Mouse (Mus musculus) NIH3T3 (cell line): ENCODE measurements around the gene Dusp3.

Experiments used
- DNase-seq: peaks from one replicate; pipeline ENCODE4 v3.0.0-alpha.2; 2012; ENCODE audit warnings: low read depth

Dusp3 gene

DNA sequence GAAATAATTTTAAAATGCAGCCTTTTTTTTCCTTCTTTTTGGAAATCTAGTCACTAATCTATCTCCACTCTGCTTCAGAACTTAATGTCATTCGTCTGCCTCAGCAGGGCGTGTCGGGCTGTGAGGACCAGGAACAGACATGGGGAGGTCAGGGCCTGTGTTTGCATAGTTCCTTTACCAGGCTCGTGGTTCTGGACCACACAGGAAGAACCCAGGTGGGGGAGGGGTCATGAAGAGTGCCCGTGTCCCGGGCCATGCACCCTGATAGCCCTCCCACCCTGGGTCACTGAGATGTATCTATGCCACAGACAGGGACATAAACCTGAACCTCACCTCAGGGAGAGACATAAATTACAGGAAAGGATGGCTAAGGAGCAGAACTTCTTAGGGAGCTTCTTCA, 12.6 kb downstream of the Dusp3 start:
- no peak for DNase-seq

DNA sequence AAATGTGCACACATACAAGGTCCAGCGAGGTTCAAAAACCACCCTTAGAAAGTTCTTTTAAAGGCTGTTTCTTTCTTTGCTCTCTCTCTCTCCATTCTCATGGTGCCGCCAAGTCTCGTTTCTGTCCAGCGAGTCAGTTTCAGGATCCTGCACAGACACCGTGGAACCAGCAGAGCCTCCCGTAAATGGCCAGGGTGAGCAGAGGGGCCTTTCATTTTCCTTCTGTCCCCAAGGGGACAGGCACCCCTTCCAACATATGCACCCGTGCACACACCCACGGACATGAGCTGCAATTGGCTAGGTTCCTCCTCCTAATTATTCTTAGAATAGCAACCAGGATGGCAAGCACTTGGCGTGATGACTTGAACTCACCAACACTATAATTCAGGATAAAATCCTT, 13.3 kb downstream of the Dusp3 start:
- no peak for DNase-seq

DNA sequence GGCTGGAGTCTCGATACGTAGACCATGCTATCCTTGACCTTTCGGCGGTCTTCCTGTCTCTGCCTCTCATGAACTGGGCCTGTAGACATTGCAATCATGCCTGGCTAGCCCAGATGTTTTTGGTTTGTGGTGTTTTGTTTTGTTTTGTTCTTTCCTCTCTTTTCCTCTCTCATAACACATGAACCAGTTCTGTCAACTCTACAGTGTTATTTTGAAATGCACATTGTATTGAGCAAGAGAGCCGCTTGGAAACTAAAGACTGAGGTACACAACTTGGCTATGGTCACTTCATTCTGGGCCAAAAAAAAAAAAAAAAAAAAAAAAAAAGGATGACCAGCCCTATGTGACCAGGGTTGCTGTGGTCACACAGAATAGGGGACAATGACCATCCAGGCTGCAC, 14.2 kb downstream of the Dusp3 start:
- peak; percentile 27 for DNase-seq

DNA sequence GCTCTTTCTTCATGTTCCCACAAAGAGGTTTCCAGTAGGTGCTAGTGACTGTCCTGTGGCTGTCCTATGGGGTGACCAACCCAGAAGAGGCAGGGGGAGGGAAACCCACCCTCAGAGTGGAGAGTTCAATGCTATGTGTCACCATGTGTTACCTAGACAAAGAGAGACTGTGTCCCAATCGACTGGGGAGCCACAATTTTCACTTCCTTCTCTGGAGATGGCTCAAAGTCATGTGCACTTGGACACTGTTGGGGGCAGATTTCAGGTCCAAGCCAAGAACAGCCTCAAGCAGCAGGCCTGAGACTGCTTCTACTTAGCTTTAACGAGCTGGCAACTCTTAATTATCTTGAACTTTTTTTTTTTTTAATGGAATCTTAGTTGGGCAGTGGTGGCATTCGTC, 14.7 kb downstream of the Dusp3 start:
- no peak for DNase-seq

DNA sequence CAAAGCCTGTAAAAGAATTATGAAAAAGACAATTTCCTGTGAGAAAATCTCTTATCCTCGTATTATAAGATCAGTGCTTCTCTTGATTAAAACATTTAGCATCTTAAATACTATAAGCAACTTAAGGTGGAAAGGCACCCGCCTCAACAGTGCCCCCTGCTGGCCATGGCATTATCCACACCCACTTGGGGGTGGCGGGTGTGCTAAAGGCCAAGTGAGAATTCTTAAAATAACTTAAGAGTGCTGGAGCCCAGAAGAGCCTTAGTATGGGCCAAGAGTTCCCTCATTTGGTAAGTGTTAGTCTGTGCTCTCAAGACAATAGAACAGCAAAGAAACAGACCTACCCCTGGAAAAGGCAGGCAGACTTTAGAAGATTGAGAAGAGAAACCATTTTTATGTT, 15.4 kb downstream of the Dusp3 start:
- peak; percentile 69 for DNase-seq

DNA sequence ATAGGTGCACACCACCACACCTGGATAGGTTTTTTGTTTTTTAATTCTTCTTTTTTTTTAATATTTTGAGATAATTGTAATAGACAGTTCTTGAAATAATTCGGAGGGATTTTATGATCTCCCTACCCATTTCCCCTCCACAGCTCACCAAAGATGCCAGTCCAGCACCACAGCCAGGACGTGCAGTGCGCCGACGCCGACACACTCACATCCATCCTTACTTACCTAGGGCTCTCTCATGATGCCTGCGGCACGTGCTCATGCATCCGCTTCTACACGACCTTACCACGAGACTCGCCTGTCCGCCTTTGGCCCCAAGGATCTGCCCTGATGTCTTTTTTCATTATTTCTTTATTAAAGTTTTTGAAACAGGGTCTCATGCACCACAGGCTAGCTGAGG, 17.0 kb downstream of the Dusp3 start:
- DNase-seq = no peak

DNA sequence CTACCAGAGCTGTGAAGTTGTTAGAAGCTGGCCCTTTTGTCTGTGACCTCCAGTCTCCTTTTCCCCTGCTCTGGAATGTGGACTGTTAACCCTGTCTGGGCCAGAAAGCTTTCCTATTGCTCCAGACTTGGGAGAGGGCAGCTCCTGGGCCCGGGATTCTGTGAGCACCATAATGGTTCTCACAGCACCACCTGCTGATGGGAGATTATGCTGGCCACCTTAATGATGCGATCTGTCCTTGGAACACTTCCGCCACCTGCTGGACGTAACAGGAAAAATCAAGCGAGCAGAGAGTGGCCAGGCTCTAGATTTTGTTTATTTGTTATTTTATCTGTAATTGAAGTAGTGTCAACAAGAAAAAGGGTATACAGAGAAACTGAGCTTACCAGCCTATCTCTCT, 18.0 kb downstream of the Dusp3 start:
- DNase-seq = peak; percentile 92

DNA sequence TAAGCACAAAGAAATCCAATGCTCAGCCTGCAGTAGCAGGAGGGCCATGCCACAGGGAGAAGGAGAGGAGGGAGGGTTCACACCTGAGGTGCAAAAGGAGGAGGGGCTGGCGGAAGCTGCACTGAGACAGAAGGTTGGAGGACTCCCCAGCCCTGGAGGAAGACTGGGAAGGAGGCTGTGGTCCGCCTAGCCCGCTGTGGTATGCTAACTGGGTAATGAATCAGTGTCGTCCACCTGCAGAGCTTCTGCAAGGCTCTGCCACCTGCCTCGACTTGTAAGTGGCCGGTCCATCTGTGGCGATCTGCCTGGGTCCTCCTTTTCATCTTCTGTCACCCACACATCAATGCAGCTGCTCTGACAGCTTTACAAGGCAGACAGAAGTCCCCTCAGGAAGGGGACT, 18.5 kb downstream of the Dusp3 start:
- no peak for DNase-seq

DNA sequence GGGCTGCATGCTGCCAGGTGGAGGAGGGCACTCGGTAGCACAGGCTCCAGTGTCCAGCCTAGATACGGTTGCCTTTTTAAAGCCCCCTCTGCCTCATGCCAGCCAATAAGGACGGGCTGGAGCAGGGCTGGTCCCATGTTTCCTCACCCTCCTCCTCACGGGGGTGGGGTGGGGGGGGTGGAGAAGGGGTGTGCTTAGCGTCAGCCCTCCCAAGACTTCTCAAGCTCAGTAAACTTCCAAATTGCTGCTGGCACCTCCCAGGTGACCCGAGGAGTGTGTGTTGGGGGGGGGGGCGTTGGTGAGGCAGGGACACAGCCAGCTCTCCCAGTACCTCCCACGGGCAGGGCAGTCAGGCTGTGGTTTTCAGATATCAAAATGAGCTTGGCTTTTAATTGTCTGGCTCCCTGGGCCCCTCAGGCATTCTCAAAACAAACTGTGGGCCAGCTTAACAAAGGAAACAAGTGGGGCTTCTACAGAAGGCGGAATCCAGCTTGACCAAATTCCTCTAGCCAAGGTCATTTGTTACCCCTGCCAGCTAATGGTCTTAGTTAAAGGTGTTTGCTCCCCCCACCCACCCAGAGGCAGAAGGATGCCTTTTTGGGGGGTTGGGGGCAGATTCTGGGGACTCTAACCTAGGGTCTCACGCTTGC, 19.7 kb downstream of the Dusp3 start, which contains the start of gene Sost:
Sost (minus strand) TSS at position 51 of the 650 bp plus-strand sequence.
- DNase-seq = no peak

DNA sequence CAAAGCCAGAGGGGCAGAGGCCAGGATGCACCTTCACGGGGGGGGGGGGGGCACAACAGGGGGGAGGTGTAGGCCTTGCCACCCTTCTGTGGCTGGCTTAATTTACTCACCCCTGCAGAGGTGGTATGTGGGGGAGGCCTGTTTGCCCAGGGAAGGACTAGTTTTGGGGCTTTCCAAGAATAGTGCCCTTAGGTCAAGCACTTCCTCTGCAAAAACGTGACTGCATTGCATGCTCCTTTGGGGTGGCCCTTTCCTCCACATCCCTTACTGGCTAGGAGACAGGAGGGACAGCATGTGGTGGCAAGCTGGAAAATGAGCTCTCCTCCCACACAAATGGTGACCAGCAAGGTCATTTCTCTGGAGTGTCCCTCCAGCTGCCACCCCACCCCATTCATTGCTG, 21.3 kb downstream of the Dusp3 start:
- DNase-seq = no peak

DNA sequence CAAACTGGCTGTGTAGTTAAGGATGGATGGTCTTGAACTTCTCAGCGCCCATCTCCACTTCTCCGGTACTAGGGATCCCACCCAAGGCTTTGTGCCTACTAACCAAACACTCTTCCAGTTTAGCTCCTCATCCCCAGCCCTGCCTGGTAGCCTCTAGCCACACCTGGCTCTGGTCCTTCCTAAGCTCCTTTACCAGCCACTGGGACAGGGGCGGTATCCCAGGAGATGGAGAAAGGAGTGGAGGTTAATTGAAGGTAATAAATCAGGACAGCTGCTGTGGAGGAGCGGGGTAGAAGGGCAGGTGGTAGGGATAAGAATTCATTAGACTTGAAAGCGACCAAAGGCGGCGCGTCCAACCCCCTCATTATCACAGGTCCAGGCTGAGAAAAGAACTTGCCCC, 22.2 kb downstream of the Dusp3 start:
- no peak for DNase-seq

DNA sequence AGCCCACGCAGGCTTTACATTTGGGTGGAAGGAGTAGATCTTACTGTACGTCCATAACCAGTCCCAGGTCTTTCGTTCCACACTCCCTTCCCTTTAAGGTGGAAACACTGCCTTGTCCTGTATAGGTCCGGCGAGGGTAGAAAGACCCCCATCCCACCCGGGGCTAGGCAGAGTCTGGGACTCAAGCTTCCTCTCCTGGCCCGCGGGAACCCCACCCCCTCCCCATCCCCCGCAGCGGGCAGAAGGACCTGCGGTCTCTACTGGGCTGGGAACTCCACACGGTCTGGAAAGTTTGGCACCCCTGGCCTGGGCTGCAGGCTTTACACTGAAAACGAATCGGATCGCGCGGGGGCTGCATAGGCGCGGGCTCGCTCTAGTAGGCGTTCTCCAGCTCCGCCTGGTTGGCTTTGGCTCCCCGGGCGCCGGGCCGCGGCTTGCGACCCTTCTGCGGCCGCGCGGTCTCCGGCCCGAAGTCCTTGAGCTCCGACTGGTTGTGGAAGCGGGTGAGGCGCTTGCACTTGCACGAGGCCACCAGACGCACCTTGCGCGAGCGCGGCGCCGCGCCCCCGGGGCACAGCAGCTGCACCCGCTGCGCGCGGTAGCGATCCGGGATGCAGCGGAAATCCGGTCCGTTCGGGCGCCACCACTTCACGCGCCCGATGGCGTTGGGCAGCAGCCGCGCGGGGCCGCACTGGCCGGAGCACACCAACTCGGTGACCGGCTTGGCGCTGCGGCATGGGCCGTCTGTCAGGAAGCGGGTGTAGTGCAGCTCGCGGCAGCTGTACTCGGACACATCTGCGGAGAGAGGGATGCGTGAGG, 23.1 kb downstream of the Dusp3 start:
- DNase-seq = no peak

DNA sequence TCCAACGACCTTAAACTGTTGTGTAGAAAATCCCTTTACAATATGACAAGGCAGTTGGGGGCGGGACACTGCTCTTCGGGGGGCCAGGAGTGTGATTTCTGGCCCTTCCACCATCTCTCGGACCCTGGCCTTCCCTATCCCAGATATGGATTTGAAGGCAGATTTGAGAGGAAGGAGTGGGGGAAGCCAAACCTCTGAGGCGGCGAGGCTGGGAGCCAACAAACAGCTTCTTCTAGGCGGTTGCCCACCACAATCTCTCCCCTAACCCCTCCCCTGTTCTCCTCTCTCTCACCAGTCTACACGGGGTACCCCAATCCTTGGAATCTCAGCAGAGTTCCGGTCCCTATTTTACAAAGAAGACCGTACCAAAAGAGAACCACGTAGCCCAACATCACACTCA, 23.8 kb downstream of the Dusp3 start:
- DNase-seq = no peak

DNA sequence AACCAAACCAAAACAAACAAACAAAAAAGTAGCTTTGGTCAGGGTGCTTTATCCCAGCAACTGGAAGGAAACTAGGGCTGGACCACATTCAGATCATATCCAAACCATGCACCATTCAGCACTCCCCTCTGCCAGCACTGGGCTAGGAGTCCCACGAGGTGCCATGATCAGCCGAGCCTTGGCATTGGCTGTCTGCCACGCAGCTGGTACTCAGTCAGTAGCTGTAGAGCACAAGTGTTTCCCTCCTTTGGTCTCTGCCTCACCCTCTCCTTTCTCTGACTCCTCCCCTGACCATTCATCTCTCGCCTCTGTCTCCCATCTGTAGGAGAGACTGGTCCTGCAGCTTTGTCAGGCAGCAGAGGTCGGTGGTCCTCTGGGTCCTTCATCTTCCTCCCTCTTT, 29.3 kb downstream of the Dusp3 start:
- DNase-seq = no peak

DNA sequence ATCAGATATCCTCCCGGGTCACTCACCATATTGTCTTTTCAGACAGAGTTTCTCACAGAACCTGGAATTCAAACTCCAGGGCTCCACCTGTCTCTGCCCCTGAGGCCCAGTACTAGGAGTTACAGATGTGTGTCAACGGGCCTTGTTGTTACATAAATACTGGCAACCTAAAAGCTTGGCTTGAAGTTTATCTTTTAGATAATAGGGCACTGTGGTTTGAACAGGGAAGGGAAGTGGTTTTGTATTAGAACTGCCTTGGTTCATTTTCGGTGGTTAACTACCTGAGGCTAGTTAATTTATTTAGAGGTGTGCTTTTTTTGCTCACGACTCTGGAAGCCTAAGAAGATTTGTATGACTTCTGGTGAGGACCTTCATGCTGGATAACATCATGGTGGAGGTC, 33.4 kb downstream of the Dusp3 start:
- no peak for DNase-seq

DNA sequence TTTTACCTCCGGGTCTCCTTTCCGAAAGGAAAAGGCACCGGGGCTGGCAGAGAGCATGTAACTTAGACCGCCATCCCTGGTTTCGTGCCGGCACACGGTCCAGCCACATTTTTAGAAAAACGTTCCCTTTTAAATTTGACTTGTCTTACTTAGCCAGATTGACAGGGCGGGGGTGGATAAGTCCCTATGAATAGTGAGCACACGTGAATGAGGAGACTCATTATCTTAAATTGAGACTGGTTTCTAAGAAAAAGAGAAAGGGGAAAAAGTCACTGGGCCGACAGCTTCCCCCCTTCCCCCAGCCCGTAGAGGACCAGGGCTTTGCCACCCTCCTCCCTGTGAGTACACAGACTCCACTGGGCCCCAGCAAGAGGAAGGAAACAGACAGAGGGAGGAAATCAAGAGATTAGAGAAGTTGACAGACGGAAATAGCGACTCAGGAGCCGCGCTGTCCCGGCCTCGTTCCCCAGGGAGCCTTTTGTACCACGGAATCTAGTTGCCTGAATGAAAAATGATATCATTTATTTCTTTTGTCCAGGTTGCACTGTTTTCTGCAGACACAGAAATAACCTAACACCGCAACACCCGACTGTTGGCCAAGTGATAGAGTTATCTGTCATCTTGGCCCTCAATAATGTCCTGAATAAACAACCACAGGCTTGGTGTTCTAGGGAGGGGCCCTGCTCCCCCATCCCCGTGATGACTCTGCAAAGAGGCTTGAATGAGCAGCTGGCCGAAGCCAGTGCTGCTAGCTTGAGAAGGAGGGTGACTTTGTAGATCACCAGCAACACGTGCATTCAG, 34.1 kb downstream of the Dusp3 start:
- peak; percentile 14 for DNase-seq

DNA sequence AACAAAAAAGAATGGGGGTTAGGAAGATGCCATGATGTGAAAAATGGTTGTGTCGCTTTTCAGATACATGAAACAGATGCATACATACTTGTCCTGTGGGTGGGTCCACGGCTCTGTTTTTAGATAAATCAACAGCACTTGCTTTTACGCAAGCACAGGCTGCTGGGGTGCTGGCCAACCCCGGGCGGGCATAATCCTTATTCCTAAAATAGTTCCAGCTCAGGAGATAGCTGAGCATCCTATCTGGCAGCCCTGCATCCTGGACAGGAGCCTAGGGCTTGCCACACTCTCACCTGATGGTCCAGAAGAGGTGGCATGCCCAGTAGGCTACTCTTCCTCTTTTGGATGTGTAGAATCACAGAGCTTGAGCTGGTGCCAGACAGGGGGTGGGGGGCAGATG, 36.8 kb downstream of the Dusp3 start:
- DNase-seq = no peak

DNA sequence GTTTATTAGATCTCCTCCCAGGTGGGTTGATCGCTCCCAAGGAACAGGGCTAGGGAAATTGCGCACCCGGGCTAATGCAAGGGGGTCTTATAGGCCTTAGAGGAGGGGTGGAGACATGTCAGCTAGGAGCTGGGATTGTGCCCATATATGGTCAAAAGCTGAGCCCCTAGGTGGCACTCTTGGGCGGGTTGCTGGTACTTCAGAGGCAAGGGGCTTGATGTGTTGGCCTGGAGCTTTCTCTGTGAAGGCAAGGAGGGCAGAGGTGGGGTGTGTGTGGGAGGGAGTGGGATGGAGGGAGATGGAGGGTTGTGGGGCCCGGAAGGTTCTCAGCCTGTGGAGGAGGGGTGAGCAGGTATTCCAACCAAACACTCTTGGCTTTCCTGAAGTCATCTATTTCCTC, 40.3 kb downstream of the Dusp3 start:
- DNase-seq = no peak

DNA sequence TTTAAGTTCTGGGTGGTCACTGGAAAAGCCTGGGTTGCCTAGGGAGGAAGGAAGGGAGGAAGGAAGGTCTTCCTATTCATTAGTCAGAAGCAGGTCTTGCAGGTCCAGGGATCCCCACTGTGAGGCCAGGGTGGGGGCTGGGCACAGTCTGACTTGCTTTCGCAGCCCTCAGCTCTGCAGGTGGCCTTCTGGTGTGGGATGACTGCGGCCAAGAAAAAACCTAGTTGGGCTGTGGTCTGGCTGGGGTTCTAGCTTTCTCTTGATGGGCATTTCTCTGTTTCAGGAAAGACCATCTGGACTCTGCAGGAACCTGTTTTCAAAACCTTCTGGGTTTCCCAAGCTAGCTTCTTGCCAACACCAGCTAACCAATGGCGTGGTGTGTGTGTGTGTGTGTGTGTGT, 43.8 kb downstream of the Dusp3 start:
- no peak for DNase-seq

DNA sequence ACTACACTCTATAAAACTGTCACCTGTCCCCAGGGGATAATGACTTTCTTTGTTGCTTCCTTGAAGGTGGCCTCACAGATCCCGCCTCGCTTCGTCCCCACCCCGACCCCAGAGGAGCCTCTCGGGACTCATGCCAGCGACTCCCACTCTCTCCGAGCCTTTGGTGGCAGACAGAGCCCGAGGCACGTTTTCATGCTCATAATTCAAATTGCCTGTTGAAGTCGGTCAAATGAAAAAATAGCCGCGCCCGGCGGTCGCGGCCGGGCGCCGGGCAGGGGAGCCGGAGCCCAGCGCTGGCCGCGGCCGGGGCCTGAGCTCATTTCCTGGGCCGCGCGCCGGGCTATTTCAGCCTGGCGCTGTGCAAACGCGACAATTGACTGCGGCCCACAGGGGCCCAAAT, 49.7 kb downstream of the Dusp3 start:
- DNase-seq = no peak

DNA sequence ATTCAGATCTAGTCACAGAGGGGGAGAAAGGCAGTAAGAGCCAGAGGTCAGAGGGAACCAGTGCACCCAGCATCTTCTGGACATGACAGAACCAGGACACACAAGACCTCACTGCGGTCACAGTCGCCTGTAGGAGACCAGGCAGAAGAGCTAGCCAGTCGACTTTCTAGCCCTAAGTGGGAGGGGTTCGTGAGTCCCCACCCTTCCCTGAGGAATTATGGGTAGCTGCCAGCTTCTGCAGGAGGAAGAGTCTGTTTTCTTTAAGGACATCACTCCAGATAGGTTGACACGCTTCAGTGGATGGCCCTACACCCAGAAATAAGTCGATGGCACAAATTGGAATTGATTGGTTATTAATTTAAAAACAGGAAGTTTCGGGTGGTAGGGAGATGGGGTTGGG, 50.4 kb downstream of the Dusp3 start:
- DNase-seq = no peak

DNA sequence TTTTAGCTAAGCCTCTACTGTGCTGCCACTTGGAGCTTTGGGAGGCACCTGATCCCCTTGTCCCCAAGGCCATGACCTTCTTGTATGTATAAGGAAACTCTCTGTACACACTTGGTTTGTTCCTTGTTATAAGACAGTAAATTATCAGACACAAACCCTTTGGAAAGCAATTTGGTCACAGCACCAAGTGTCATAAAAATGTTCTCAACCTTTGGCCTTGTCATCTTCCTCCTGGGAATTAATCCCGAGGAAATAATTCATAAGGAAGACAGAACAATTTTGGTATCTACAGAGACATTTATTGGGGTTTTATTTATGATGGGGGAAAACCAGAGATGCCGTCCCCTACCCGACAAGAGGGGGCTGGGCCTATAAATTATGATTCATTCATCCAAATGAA, 51.1 kb downstream of the Dusp3 start:
- DNase-seq = no peak

DNA sequence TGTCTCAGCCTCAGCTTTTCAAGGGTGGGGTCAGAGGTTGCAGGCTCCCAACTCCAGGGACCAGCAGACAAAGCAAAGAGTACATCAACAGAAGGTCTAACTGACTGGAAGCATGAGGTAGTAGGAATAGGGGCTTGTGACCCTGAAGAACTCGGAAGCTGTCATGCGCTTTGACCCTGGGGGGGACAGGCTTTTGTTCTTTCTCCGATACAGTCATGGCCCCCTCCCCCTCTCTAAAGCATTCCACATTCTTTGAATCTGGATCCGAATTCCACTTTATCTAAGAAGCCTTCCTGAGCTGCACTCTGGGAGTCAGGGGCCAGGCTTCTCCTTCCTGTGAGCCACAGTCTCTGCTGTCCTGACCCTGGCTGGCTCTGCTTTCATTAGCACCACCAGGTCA, 54.8 kb downstream of the Dusp3 start:
- no peak for DNase-seq
